Mouse (Mus musculus): Measurements from ENCODE around the gene D6Ertd527e. TPM values are rescaled to one million over a fixed set of nuclear protein-coding genes. Genes with fewer than 3 reads are reported as not detected.

D6Ertd527e gene
- total RNA-seq, 2 experiments from 2014 or later = not detected

DNA sequence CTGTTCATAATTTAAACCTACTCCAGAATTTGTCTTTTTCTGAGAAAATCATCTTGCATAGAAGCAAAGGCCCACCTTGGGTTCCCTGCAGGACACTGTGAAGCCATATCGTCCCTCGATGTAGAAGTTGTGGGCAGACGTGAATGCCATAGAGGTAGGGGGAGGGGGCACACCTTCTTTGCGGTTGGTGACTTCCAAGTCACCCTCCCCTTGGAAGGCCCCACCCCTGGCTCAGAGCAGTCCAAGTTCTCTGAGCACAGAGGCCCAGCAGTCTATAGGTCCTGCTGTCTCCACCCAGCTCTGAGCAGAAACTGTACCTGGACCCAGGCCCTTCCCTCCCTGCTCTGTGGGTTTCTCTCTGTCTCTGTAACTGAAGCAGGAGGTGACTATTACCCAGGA lies 2.6 kb upstream of the D6Ertd527e start:
- no peak for DNase-seq (ENCODE audit: low spot score in 2 of 2)
- intact Hi-C loops (cut with DNase I) = loop anchor here (1.0 to 10.0 kb wide), 5 partner anchors 125 to 423 kb away; partner anchors contain the start of gene Antxr1

- intact Hi-C loops (cut with DNase I) = loop anchor here (5.0 to 10.0 kb wide), 2 partner anchors 125 to 422 kb away; no protein-coding TSS in a partner anchor
- DNase-seq (ENCODE audit: low spot score in 2 of 2) = peak in 1 of 2 experiments; percentile 15
These were observed 2.1 kb upstream of the D6Ertd527e start for GRCm38 (mm10) chr6:87102421-87102911.

DNA sequence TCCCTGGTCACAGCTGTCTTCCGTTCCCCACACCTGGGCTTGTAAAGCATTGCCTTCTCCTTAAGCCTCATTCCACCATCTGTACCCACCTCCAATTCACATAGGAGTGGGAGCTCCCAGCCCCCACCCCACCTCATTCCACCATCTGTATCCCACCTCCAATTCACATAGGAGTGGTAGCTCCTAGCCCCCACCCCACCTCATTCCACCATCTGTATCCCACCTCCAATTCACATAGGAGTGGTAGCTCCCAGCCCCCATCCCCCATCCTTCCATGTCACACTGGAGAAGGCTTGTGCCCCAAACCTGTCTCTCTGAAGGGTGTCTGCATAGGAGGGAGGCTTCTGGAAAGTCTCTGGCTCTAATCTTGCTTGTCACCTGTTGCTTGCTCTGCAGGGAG lies 1.2 kb upstream of the D6Ertd527e start:
- intact Hi-C loops (cut with DNase I) = loop anchor here (5.0 to 10.0 kb wide), 2 partner anchors 124 to 421 kb away; no protein-coding TSS in a partner anchor

GRCm38 (mm10) chr6:87111493-87111892 lies 6.9 kb downstream of the D6Ertd527e start:
- DNase-seq (ENCODE audit: low spot score in 2 of 2) = no peak
- intact Hi-C loops (cut with DNase I) = no loop called here

More for the DNA sequence above, 1.2 kb upstream of the D6Ertd527e start:
- no peak for DNase-seq (ENCODE audit: low spot score in 2 of 2)

- intact Hi-C loops (cut with DNase I) = no loop called here
- DNase-seq (ENCODE audit: low spot score in 2 of 2) = no peak
These were observed 7.6 kb downstream of the D6Ertd527e start for GRCm38 (mm10) chr6:87112125-87112524.

DNA sequence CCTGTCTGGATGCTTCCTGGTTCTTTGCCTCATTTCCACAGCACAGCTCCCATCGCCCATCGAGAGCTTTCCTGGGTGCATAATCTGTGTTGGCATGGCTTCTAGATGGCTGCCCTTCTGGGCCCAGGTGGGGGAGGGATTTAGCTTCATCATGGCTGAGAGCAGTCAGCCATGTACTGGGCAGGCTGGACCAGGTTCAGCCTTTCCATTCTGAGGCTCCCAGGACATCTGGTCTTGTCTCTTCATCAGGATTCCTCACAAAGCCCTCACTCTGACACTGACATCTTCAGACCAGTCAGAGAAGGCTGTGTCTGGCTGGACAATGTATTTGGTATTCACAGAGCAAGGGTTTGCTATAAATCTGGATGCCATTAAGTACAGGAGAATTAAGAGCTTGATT lies 11.4 kb downstream of the D6Ertd527e start:
- DNase-seq (ENCODE audit: low spot score in 2 of 2) = no peak
- intact Hi-C loops (cut with DNase I) = no loop called here

- DNase-seq (ENCODE audit: low spot score in 2 of 2) = no peak
- intact Hi-C loops (cut with DNase I) = no loop called here
These were observed 12.1 kb downstream of the D6Ertd527e start for GRCm38 (mm10) chr6:87116596-87116995.

DNA sequence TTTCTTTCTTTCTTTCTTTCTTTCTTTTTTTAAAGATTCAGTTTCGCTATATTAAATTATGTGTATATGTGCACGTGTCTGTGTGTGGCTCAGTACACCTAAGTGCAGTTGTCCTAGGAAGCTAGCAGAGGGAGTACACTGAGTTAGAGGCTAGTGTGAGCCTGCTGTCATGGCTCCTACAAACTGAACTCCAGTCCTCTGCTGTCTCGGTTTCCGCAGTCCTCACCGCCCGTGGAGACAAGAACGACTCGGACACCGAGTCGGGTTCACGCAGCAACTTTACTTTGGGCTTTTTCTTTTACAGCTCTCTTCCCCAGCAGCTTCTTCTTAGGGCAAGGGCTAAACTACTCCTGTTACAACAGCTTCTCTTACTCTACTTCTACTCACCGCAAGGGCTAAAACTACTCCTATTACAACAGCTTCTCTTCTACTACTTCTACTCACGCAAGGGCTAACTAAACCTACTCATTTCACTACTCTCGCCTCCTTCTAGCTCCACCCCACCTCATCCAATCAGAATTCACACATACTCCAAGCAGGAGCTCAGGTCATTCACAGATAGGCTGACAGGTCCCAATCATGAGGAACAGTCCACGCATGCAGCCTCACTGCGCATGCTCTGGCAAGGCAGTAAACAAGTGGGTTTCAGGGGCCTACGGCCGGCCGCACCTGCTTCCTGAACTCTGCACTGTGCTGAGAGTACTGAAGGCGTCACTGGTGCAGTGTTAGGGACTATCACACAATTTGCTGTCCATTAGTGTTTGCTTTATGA lies 14.7 kb downstream of the D6Ertd527e start:
- intact Hi-C loops (cut with DNase I) = no loop called here
- DNase-seq (ENCODE audit: low spot score in 2 of 2) = no peak

DNA sequence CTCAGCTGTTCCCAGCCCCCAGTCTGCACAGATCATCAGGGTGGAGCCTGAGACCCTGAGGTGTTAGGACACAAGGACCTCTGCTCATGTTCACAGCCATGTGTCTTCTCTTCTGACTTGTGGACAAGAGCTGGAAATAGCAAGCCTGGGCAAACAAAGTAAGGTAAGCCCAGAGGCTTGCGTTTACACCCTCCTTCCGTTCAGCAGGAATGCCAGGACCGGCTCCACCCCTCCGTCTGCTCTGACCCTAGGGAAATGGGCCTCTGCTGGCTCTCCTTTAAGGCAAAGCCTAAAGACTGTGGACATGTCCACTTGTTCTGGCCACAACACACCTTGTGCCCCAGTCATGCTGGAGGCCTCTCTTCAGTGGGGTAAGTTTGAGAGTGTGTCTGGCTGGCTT lies 15.4 kb downstream of the D6Ertd527e start:
- DNase-seq (ENCODE audit: low spot score in 2 of 2) = no peak
- intact Hi-C loops (cut with DNase I) = no loop called here

GRCm38 (mm10) chr6:87120661-87121060 lies 16.1 kb downstream of the D6Ertd527e start:
- no peak for DNase-seq (ENCODE audit: low spot score in 2 of 2)

GRCm38 (mm10) chr6:87121961-87122360 lies 17.4 kb downstream of the D6Ertd527e start:
- intact Hi-C loops (cut with DNase I) = no loop called here
- no peak for DNase-seq (ENCODE audit: low spot score in 2 of 2)

More at GRCm38 (mm10) chr6:87120661-87121060, 16.1 kb downstream of the D6Ertd527e start:
- intact Hi-C loops (cut with DNase I) = no loop called here

DNA sequence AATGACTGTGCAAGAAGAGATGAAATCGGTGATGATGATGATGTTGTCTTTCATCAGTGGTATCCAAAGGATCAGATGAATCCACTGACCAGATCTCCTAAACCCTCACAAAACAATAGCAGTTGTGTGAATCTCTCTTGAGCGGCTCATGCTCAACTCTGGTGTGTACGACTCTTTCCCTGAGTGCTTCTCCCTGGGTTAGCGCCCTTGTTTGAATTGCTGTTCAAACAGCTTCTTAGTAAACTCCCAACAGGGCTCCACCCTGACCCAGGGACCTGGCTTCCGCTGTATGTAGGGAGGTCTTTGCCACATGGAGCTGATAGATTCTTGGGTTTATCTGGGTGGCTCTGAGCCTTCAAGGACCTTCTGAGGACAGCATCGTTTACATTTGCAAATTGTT lies 18.9 kb downstream of the D6Ertd527e start:
- intact Hi-C loops (cut with DNase I) = no loop called here
- no peak for DNase-seq (ENCODE audit: low spot score in 2 of 2)

DNA sequence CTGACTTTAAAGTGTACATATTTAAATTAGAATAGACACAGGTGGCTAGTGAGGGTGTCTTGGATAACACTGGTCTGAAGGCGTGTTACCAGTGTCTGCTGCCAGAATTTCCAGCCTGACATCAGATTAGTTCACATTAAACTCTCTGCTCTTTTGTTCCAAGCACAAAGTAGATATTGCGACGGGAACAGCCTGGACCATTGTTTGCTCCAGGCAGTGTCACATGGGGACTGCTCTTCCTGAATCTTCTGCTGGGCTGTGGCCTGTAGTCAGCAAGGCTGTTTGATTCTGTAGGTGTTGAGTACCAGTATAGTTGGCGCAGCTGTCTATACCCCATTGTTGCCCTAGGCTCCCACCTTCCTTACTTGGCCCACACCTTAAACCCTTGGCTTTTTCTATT lies 19.4 kb downstream of the D6Ertd527e start:
- intact Hi-C loops (cut with DNase I) = no loop called here
- DNase-seq (ENCODE audit: low spot score in 2 of 2) = no peak

GRCm38 (mm10) chr6:87127049-87127753 lies 22.7 kb downstream of the D6Ertd527e start:
- DNase-seq (ENCODE audit: low spot score in 2 of 2) = no peak
- intact Hi-C loops (cut with DNase I) = no loop called here

- intact Hi-C loops (cut with DNase I) = no loop called here
- DNase-seq (ENCODE audit: low spot score in 2 of 2) = peak in 1 of 2 experiments; percentile 49
These were observed 25.3 kb downstream of the D6Ertd527e start for GRCm38 (mm10) chr6:87129861-87130260.

DNA sequence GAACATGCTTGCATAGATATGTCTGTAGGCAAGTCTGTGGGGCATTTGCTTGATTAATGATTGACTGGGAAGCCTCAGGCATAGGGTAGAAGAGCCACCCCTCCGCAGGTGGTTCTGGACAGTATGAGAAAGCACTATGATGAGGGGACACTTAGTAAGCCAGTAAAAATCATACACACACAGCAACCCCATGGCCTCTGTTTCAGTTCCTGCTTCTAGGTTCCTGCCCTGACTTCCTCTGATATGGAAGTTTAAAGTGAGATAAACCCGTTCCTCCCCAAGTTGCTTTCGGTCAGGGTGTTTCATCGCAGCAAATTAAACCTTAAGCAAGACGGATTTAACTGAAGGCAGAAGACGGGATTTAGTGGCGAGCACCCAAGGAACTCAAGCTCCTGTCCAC lies 26.1 kb downstream of the D6Ertd527e start:
- DNase-seq (ENCODE audit: low spot score in 2 of 2) = no peak
- intact Hi-C loops (cut with DNase I) = no loop called here

DNA sequence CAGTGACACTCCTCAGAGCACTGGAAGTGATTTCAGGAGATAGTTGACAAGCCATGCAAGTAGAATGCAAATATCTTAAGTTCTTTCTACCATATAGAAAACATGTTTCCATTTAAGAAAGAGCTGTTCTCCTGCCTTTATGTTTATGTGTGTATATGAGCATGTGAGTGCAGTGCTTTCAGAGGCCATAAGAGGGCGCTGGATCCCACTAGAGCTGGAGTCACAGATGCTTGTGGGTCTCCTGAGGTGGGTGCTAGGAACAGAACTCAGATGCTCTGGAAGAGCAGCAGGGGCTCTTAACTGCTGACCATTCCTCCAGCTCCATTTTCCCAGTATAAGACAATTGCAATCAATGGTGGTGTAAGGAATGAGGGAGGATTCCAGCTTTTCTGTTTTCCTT lies 26.5 kb downstream of the D6Ertd527e start:
- no peak for DNase-seq (ENCODE audit: low spot score in 2 of 2)
- intact Hi-C loops (cut with DNase I) = no loop called here

DNA sequence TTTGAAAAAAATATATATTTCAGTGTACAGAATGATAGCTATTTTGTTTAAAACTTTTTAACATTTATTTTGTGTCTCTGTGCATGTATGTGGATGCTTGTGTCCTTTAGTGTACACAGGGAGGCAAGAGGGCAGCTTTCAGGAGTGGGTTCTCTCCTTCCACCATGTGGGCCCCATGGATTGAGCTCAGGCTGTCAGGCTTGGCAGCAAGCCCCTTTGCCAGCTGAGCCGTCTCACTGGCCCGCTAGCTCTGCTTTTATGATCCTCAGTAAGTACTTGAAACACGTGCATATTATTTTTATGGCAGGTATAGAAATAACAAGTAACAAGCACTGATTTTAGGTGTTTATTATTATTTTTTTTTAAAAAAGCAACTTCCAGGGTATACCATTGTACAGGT lies 29.0 kb downstream of the D6Ertd527e start:
- peak in 1 of 2 experiments; percentile 13 for DNase-seq (ENCODE audit: low spot score in 2 of 2)
- intact Hi-C loops (cut with DNase I) = no loop called here

DNA sequence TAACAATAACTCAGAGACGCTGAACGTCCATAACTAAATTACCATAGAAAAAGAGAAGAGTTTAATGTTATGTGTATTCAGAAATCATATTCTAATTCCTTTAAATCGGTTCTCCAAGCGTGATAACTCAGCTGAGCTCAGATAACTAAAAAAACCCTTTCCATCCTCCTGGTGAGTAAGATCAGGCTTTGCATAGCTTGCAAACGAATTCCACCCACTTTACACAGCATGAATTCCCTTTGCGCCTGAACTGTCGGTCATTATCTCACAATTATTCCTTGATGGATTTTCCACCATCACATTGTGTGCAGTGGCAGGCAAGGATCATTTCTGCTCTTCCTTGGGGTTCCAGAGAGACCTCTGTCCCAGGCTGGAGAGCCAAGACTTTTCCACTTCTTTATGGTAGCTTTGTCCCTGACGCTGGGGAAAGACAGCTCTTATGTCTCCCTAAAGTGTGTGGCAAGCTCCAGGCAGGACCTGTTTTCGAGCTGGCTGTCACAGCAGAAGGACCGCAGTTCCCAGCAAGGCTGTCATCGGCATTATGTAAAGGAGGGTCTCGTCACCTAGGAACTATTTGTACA lies 29.5 kb downstream of the D6Ertd527e start:
- intact Hi-C loops (cut with DNase I) = no loop called here
- peak; percentile 16 to 71 for DNase-seq (ENCODE audit: low spot score in 2 of 2)

DNA sequence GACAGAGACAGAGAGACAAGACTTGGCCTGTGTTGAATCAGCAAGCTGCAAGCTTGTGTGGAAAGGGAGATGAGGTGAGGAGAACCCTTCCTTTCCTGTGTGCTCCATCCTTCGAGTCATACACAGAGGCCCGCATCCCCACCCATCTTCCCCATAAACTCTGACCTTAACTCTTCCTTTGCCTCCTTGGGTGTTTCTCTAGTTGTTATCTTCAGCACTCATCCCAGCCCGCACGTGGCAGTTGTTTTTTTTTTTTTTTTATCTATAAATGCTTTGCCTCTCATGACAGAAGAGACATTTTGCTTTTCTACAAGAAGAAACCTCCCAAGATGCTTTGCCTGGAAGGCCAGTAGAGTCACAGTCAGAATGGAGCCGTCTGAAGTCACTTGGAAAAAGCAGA lies 33.9 kb downstream of the D6Ertd527e start:
- intact Hi-C loops (cut with DNase I) = no loop called here
- no peak for DNase-seq (ENCODE audit: low spot score in 2 of 2)

Data from left cerebral cortex, postnatal 25 days (tissue).